Mouse (Mus musculus) lung, postnatal 0 days (tissue): ENCODE measurements at regions not wholly inside any gene's neighbourhood (a gene's known extent, or its start where the extent isn't known, plus 50 kb on each side); places are given as distances from the start of the nearest gene placed in this dataset.

Experiments
- CTCF ChIP-seq: IDR thresholded peaks from 2 replicates; pipeline ENCODE4 v1.5.1; 2016; ENCODE audit warnings: antibody characterized with exemption, mild to moderate bottlenecking
- EP300 ChIP-seq: IDR thresholded peaks from 2 replicates; pipeline ENCODE4 v1.6.1; 2016; ENCODE audit warnings: antibody characterized with exemption, mild to moderate bottlenecking, control low read depth

- TF ChIP-seq EP300 (no peak), CTCF (no peak)
These were observed 205.3 kb upstream of the Tusc1 start for GRCm38 (mm10) chr4:93540588-93540987.
